Mouse (Mus musculus) v-Abl transformed pro-B cells (cell line): ENCODE data around the gene Synpr.

ENCODE experiments used
- in situ Hi-C, 2 experiments: fragments of 400-800 bp; cut with MboI; formaldehyde crosslinking; loops; one replicate each; pipeline ENCODE4 v1.15.1; 2025; ENCODE audit not compliant: unreplicated experiment in 2 of 2

The Synpr gene

GRCm38 (mm10) chr14:13505355-13505754 is 220.8 kb downstream of the Synpr start:
- in situ Hi-C loops = no loop called here

DNA sequence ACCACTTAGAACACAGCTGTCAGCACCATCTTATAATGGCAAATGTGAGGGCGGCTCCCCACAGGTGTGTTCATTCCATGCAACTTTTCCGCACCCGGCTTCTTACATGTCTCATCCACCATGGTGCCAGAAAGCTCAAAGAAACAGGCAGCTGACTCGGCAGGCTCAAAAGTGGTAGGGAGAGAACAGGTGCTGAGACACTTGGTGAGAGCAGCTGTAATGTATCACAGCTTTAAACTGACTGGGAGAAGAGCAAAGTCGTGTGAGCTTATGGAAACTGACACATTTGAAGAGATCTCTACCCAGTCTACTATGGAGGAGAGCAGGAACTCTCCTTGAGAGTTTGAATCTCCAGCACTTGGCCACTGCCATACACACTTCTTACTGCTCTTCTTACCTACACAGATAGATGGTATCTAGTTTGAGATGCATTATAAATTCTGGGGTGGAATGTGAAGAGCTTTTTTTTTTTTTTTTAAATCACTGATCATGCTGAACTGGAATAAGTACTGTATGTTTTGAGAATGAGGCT is 234.1 kb downstream of the Synpr start:
- in situ Hi-C loops = no loop called here

- in situ Hi-C loops = no loop called here
These were observed 234.8 kb downstream of the Synpr start for GRCm38 (mm10) chr14:13519239-13520011.

GRCm38 (mm10) chr14:13547746-13548145 is 263.2 kb downstream of the Synpr start:
- in situ Hi-C loops = no loop called here

- in situ Hi-C loops = no loop called here
These were observed 266.6 kb downstream of the Synpr start for GRCm38 (mm10) chr14:13551209-13551608.

DNA sequence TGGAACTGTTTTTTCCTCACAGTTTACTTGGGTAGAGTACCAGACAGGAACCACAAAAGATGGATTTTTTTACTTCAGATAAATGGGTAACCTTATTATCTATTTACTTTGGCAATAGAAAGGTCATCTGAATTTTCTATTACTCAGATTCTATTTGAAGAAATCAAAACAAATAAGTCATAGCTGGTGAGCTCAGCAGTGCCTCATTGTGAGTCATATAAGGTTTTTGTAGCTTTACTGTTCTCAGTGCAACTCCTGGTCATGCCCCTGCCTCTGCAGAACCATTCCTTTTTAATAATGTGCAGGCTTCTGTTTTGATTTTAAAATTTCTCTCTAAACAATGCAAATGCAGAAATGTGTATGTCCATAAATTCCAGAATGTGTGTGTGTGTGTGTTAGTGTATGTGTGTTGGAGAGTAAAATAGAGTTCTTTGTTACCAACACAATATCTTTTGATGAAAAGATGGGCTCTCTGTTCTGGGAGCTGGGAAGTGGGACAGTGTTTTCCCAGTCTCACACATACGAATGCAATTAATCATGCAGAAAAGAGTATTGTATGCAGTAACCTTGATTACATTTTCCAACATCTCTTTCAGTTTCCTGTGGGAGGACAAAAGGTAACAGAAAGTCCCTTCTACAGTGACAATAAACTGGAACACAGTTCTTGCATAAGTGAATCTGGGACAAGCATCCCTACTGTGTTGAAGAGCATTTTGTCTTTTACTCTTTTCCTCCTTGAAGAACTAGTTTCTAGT is 269.2 kb downstream of the Synpr start:
- in situ Hi-C loops = no loop called here

DNA sequence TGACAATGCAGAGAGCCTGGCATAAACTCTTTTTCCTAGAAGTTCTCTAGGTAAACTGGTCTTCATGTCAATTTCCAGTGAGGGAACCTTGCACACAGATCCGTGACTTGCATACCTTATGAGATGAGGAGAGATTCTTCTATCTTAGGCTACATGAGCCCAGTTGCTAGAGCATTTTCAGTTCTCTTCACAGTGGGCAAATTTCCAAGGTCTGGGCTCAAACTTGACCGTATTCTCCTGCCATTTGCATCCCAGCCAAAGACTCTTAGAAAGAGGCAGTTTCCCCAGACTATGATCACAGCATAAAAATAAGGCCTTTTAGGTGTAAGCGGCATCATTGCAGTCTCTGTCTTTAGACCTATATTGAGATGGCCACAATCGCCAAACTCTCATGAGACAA is 270.1 kb downstream of the Synpr start:
- in situ Hi-C loops = no loop called here

- in situ Hi-C loops = no loop called here
These were observed 273.5 kb downstream of the Synpr start for GRCm38 (mm10) chr14:13558117-13558516.

- in situ Hi-C loops = no loop called here
These were observed 282.7 kb downstream of the Synpr start for GRCm38 (mm10) chr14:13567250-13567649.

- in situ Hi-C loops = no loop called here
These were observed 283.4 kb downstream of the Synpr start for GRCm38 (mm10) chr14:13567996-13568395.

DNA sequence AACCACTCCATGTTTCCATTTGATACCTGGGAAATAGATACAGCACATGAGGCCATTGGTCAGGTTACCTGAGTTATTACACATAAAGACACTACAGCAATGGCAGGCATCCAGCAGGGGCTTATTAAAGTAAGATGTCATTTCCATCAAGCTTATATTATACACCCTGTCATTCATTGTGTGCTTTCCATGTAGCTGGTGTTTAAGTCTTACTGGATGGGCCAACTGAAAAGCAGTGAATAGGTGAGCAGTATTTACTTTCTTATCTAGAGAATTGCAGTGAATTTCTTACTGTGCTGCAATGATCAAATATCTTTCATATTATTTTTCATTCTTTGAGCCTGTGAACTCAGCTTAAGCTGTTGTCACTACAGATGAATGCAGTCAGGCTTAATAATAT is 287.4 kb downstream of the Synpr start:
- in situ Hi-C loops = no loop called here

DNA sequence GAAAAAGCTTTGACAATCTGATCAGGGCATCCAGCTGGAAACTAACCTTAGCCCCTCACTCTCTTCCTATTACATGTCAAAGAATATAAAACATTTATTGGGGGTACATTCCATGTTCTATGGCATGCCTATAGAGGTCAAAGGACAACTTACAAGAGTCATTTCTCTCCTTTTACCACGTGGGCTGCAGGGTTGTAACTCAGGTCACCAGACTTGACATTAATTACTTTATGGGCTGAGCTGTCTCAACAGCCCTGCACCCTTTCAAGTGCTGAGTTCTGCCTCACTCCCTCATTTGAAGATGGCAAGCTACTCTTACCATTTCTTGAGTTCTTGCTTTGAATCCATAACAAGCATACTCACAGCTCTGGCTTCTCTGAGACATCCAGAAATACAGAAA is 287.9 kb downstream of the Synpr start:
- in situ Hi-C loops = no loop called here

- in situ Hi-C loops = no loop called here
These were observed 293.5 kb downstream of the Synpr start for GRCm38 (mm10) chr14:13578101-13578500.

DNA sequence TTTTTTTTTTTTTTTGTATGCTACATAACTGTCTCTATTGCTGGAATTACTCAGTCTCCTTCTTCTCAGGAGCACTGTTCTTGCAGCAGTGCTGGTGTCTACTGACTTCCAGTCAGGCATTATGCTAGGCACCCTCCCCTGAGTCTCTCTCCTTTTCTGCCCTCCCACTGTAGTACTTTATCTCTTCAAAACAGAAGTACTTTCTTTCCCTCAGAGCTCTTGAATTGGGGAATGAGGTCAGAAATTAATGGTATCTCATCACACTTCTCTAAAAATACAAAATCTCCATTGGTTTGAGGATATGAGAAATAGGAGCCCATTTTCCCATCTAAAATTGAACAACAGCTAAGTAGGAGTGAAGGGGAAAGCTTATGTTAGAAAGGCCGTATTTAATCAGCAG is 294.2 kb downstream of the Synpr start:
- in situ Hi-C loops = no loop called here

DNA sequence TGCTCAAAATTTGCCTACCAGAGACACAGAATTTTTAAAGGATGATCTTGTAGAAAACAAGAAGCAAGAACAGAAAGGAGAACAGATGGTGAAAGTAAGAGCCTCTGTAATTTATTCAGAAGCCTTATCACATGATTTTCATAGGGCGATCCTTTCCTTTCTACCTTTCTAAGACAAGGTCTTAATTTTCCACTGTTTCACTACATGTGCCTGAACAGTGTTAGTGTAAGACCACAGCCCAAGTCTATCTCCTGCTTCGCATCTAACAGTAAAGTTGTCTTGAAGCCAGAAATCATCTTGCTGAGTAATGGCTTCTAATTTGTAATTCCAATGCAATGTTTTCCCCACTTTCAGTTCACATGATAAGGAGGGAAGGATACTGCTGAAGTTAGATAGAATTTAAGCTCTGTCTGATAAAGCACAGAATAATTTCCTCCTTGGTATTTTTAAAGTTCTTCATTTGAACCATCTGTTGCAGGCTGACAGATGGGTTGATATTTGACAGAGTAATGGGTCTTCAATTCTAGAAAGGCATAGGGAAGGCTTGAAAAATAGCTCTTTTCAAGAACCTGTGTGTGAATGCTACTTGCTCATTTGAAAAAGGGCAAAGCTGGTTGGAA is 308.9 kb downstream of the Synpr start:
- in situ Hi-C loops = no loop called here

- in situ Hi-C loops = no loop called here
These were observed 311.7 kb downstream of the Synpr start for GRCm38 (mm10) chr14:13596251-13596650.

DNA sequence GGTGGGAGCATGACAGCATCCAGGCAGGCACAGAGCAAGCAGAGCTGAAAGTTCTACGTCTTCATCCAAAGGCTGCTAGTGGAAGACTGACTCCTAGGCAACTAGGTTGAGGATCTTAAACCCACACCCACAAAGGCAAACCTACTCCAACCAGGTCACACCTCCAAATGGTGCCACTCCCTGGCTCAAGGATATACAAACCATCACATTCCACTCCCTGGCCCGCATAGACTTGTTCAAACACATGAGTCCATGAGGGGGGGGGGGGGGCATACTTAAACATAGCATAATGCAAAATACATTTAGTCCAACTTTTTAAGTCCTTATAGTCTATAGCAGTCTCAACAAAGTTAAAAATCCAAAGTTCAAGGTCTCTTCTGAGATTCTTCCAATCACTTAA is 312.6 kb downstream of the Synpr start:
- in situ Hi-C loops = no loop called here

DNA sequence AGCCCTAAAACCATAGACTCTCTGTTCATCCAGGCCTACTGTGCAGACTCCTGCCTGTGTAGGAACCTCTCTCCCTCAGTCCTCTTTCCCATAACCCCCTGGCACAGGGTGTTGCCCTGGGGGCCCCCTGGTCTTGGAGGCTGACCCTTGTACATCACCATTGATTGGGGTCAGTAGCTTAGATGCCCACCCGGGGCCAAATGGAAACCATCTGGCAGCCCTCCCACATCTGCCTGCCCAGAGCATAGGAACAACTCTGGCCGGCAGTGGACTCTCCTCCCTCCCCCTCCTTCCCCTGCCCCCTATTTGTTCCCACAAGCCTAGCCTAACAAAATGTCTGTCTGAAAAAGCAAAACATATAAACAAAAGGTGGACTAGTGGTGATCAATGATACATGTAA is 336.0 kb downstream of the Synpr start:
- in situ Hi-C loops = no loop called here

GRCm38 (mm10) chr14:13649865-13650264 is 365.3 kb downstream of the Synpr start:
- in situ Hi-C loops = no loop called here

DNA sequence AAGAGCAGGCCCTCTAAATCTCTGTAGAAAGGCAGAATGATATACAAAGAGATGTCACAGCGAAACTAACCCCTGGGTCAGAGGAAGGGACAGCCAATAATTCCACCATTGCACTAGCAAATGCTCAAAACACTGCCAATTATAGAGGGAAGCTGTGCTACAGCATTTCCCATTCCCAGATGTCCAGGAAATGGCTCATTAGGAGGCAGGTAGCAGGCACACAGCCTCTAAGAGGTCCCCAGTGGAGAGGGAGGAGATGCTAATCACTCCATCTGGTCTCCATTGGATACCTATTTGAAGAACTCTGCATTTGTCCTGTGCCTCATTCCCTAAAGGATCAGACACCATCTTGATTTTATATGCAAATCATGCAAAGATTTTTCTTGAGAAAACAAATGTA is 366.5 kb downstream of the Synpr start:
- in situ Hi-C loops = no loop called here

DNA sequence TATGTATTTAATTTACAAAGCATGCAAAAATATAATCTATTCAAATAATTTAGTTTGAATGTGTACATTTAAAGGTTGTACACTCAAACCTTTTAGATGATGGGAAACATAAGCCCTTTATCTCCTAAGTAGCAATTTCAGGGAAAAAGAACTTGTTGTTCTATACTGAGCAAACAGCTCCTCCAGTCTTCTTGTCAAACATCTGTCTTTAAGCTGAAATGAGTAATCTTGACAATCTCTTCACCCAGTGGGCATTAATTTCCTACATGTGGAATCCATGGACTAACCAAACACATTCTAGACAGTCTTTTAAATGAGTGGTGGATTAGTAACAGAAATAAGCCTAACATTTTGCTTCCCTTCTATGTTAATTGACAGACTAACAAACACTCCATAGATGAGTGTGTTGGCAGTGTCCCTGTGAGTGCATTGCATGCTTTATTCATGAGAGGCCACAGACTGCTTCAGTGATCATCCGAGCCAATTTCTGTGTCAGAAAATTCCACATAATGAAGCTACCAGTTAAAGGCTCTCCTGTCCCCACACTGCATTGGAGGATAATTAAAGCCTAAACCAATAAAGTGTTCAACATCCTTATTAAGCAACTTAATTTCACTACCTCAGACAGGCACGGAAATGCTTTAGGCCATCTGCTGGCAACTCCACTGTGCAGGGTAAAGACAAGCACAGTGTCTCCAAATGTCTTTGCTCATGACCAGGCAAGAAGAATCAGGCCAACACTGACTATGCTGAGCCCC is 367.1 kb downstream of the Synpr start:
- in situ Hi-C loops = no loop called here
